Mouse (Mus musculus) WW6 (cell line): ENCODE measurements around the gene Safb.

Source experiments
- DNase-seq: peaks from one replicate; pipeline ENCODE4 v3.0.0-alpha.2; 2013; ENCODE audit warnings: low read depth, low spot score

Safb gene

GRCm38 (mm10) chr17:56560131-56560530 is 24.5 kb upstream of the Safb start:
- DNase-seq, result no peak

- DNase-seq, result no peak
Measured at GRCm38 (mm10) chr17:56561866-56562265, 22.8 kb upstream of the Safb start.

GRCm38 (mm10) chr17:56566293-56566692 is 18.3 kb upstream of the Safb start:
- DNase-seq, result no peak

- DNase-seq, result no peak
Measured at GRCm38 (mm10) chr17:56566918-56567317, 17.7 kb upstream of the Safb start.

- DNase-seq, result no peak
Measured at GRCm38 (mm10) chr17:56567370-56567769, 17.3 kb upstream of the Safb start.

GRCm38 (mm10) chr17:56570287-56570686 is 14.3 kb upstream of the Safb start:
- no peak for DNase-seq

- DNase-seq, result no peak
Measured at GRCm38 (mm10) chr17:56572154-56572553, 12.5 kb upstream of the Safb start.

- no peak for DNase-seq
Measured at GRCm38 (mm10) chr17:56572939-56573338, 11.7 kb upstream of the Safb start.

GRCm38 (mm10) chr17:56583071-56583470 is 1.6 kb upstream of the Safb start:
- no peak for DNase-seq

- DNase-seq, result no peak
Measured at GRCm38 (mm10) chr17:56583611-56584256, 891 bp upstream of the Safb start.

GRCm38 (mm10) chr17:56585171-56585821 is 671 bp downstream of the Safb start:
- DNase-seq, result no peak

- DNase-seq, result no peak
Measured at GRCm38 (mm10) chr17:56587773-56588172, 3.1 kb downstream of the Safb start.

- DNase-seq, result no peak
Measured at GRCm38 (mm10) chr17:56588921-56589320, 4.3 kb downstream of the Safb start.

- no peak for DNase-seq
Measured at GRCm38 (mm10) chr17:56592553-56592952, 7.9 kb downstream of the Safb start.

GRCm38 (mm10) chr17:56593527-56594271 is 9.1 kb downstream of the Safb start:
- DNase-seq, result no peak

- DNase-seq, result no peak
Measured at GRCm38 (mm10) chr17:56603186-56604069, 18.8 kb downstream of the Safb start.

GRCm38 (mm10) chr17:56604070-56604380 is 19.4 kb downstream of the Safb start:
- no peak for DNase-seq

- no peak for DNase-seq
Measured at GRCm38 (mm10) chr17:56604422-56604821, 19.8 kb downstream of the Safb start.

GRCm38 (mm10) chr17:56605431-56605830 is 20.8 kb downstream of the Safb start:
- DNase-seq, result no peak

GRCm38 (mm10) chr17:56607521-56608062 is 23.0 kb downstream of the Safb start:
- DNase-seq, result no peak

- DNase-seq, result no peak
Measured at GRCm38 (mm10) chr17:56608699-56609098, 24.1 kb downstream of the Safb start.
